Mouse (Mus musculus): ENCODE results near the gene Top2b.

Top2b gene

DNA sequence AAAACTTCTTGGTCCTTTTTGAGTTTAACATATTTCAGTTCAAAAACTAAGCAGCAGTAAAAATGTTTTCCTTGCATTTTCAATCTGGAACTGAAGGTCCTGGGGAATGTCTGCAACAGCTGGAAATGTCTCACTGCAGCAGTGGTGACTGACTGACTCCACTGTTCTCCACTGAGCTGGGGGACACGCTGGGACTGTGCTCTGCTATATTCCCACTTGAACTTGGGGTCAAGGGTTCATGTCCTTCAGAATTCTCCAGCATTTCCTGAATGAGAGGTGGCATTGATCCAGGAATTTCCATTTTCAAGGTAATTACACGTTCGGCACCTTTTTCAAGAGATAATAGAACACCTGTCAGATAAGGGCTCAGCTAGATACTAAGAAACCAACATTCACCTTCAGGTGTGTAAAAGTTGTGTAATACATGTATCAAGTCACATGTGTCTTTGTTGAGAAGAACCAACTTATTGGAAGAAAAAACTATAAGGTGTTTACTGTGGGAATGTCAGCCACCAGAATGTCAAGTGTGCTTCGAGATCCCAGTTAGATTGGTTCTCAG, 67.0 kb downstream of the Top2b start:
- no peak for DNase-seq

DNA sequence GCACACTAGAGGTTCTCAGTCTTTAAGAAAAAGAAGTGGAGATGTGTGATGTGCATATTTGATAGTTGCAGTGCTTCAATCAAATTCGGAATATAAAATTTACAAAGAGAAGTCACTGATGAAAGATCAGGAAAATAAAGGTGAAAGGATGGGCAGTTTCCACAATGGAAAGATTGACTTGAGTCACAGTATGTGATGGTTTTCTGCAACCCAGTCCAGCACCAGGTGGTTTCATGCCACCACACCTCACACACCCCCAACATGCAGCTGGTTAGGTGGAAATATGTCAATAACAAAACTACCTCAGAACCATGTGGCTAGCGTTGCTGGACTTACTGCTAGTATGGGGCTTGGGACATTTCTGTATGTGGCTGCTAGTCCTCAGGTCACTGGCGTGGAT, 67.6 kb downstream of the Top2b start:
- no peak for DNase-seq

DNA sequence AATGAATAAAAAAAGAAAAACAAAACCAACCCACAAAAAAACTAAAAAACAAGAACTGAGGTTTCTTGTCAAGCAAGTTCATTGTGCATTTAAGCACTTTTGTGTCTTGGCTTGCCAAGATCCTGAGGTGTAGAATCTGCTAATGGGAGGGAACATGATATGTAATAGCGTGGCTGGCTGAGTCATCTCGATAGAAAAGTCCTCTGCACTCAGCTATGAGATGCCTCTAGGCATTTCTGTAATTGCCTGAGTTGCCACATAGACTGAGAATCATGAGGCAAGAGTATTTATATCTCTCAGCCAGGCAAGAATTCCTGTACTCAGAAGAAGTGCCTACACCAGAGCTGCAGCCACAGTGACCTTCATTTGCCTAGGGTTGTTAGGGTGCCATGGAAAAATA, 68.2 kb downstream of the Top2b start:
- no peak for DNase-seq

DNA sequence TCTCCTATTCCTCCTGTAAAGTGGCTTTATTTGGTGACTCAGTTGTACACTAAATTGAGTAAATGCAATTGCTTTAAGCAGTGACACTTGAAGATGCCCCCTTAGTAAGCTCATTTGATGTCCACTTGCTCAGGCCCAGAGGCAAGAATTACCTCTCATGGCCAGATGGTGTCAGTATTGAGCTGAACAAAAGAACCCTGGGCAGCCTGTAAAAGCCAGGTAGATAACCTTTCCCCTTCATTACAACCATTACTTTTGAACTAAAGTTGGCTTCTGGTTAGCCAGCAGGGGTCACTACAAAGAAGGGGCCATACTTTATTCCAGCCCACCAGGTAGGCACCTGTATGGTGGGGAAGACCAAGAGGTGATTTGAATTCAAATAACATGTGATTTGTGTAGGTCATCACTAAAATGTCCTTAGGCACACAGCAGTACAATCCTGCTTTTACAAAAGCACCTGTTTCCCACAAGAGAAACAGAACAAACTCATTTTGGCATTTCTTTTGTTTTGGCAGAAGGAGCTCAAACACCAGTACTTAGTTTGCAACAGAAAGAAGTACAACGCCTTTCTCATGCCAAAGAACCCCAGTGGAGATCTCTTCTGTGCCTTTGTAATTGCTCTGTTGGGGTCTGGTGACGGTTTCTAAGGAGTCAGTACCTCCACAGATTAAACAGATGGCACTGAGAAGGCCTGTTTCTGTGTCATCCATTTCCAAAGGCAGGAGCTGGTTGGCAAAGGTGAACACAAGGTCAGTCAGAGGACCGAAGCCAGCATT, 69.6 kb downstream of the Top2b start:
- DNase-seq = peak; percentile 71 to 74

DNA sequence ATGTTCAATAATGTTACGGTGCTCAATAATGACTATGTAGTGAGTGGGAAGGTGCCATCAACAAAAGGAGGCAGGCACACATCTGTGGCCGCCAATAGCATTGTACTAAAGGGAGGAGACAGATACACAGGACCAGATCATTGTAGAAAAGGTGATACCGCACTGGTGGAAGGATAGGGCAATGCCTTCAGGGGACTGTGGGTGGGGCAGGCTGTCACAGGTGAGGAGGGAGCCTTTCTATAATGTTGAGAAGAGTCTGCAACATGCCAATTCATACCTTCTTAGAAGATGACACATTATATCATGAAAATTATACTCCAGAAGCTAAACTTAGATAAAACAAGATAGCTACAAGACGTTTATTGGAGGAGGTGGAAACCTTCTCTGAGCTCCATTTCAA, 72.4 kb downstream of the Top2b start:
- DNase-seq = no peak

DNA sequence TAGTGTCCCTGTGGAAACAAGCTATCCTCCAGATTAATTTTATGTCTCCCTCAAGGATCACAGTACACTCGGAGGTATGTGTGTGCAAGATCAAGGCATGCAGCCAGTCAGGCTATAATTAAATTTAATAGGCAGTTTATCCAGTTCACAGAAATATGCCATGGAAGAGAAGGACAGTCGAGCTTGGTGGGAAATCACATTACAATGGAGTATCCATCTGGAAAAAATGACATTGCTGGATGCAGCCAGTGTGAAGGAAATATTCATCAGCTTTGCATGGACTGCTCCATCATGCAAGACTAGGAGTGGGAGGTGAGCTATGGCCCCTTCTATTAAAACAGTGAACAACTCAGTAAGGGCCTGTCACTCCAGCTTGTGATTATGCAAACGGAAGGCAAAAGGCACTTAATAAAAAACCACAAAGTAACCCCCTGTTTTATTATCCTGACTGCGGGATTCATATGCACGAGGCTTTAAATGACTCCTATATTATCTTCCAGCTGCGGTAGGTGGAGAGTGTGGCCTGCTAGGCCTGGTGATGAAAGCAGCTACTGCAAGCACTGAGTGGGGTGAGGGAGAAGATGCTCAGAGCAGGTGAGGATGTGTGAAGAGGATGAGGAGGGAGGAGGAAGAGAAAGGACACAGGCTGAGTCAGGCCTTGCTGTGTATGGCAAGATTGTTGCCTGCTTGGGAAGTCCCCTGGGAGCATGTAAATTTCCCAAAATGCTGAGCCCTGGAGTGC, 74.6 kb downstream of the Top2b start:
- DNase-seq = no peak

DNA sequence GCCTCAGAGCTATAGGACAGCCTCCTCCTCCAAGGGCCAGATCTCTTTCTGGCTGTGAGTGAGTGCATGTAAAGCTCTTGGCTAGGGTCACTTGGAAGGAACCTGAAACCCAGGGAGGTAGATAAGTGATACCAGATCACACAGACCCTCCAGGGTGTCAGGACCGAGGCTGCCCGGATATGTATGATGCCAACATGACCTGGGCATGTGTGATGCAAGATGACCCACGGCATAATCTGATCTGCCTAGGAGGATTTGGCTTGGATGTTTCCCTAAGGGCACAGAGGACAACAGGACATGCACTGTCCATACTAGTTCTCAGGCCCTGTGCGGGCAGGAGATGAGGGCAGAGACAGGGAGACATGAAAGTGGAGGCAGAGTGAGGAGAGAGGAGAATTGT, 79.9 kb downstream of the Top2b start:
- no peak for DNase-seq

DNA sequence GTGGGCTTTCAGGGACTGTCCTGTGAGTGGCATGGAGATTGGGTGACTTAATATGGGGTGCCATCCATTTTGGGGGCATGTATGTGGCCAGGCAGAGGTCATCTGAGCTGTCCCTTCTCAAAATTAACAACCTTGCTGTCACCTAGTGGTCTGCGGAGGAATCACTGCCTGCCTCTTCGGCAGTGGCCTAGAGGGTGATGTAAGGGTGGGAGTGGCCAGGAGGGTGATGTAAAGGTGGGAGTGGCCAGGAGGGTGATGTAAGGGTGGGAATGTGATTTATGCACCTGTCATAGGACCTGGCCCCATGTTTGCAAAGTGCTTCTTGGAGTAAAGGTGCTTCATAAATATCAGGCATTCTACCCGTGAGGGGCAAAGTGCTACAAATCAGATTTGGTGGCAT, 82.6 kb downstream of the Top2b start:
- DNase-seq = peak in 1 of 2 experiments; percentile 19

DNA sequence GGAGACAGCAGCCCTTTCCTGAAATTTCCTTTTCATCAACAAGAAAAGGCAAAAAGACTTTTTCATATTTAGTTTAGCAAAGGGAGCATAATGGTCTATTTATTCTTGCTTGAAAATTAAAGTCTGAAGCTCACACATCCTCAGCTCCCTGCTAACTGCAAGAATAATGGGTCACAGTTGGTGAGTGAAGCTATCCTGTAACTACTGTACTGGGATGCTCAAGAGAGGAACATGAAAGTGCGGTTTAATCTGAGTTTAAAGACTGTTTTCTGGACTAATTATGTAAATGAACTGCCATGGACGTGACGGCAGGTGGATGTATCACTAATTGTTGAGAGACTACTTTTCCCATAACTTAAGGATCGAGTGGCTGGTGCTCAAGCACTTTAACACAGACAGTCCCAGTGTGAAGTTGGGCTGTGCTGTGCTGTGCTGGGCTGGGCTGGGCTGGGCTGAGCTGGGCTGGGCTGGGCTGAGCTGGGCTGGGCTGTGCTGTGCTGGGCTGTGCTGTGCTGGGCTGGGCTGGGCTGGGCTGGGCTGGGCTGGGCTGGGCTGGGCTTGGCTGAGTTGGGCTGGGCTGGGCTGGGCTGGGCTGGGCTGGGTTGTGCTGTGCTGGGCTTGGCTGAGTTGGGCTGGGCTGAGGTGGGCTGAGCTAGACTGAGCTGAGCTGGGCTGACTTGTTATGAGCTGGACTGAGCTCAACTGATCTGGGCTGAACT, 83.4 kb downstream of the Top2b start:
- DNase-seq = no peak

DNA sequence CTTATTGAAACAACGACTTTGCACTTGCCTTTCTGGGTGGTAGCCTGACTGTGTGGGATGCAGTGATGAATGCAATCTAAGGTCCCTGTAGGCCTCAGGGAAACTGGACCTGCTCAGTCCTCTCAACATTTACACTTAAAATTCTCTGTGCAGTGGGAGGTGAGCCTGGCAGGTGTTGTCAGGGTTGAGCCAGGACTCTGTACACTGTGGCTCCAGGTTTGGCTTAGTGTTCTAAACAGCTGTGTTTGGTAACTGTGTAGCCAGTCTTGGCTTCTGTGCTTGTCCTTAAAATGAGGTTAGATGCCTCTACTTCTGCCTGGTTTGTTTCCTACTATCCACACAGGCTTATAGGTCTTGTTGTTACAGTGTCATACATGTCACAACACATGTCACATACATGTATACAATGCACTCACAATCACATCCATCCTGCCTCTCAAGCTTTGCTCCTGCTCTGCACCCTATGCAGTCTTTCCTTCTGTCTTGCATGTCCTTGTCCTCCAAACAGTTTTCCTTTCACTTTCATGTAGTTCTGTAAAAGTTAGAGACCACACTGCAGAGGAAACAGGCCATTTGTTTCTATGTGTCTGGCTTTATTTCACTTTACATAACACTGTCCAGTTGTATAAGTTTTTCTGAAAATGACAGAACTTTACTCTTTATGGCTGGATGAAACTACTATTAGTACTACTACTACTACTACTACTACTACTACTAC, 113.8 kb downstream of the Top2b start:
- DNase-seq = no peak

DNA sequence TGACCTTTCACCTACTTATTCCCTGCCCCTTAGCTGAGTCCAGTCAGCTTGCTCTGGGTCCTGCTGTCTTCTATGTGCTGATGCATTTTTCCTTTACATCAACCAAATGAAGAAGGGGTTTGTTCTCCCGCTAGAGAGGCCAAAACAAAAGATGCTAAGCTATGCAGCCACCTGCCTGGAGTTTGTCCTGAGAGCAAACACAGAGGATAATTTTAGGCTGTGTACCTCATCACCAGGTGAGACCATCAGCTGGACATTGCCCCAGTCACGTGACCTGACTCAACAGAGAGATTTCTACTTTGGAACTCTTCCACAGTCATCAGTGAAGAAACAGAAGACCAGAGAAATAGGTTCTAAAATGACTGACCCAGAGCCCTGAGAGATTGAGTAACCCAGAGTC, 114.5 kb downstream of the Top2b start:
- DNase-seq = no peak

DNA sequence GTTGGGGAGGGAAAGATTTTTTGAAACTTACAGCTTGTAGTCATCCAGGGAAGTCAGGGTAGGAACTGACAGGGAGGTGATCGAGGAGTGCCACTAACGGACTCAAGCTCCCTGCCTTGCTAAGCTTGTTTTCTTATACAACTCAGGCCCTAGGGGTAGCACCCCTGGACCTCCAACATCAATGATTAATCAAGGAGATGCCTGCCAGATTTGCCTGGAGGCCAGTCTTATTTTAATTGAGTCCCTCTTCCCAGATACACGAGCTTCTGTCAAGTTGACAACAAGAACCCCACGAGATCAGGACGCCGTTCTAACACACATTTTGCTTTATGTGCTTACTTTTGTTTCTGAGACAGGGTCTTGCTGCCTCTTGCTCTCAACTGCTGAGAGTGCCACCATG, 115.6 kb downstream of the Top2b start:
- no peak for DNase-seq

DNA sequence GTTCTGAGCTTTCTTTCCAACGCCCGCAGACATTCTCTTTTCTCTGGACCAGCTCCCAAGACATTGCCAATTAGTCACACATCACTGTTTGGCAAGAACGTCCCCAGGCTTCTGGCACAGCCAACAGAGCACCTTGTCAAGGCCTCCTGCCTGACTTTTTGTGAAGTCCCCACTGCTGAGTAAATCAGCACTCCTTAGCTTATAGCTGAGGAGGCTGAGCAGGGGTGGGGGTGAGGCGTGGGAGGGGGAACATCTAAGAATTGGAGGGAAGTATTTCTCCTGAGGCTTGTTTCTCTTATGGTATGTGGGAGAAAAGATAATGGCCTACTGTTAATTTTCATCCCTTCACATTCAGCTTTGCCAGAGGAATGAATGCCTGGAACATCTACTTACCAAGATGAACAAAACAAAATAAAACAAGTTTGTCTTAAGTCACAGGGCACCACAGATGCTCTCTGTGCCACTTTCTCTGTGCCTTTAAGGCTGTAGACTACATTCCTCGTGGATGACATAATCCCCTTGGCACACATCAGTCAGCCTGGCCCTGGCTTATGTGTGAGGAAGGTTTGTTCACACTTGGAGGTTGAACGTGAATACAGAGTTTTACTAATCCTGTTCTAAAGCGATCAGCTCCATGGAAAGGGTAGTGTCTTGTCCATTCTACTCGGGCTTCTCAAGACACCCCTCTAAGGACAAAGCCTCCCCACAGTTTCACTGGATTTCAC, 118.8 kb downstream of the Top2b start:
- peak; percentile 37 to 53 for DNase-seq

Data from cerebellum, postnatal 25 days (tissue).